Mouse (Mus musculus) B cell, adult 2 months (primary cell): ENCODE data around the gene Smarcd3.

Experiments
- DNase-seq, 2 experiments: peaks; one replicate each; pipeline ENCODE4 v3.0.0; 2022

Smarcd3 gene

GRCm38 (mm10) chr5:24620116-24620515, 4.1 kb downstream of the Smarcd3 start:
- DNase-seq, result no peak

- DNase-seq, result no peak
These were observed 5.3 kb downstream of the Smarcd3 start for GRCm38 (mm10) chr5:24618921-24619320.

GRCm38 (mm10) chr5:24615097-24615496, 9.1 kb downstream of the Smarcd3 start:
- DNase-seq, result no peak

GRCm38 (mm10) chr5:24612302-24612649, 11.9 kb downstream of the Smarcd3 start:
- DNase-seq, result no peak

- DNase-seq, result no peak
These were observed 12.6 kb downstream of the Smarcd3 start for GRCm38 (mm10) chr5:24611366-24612301.

- no peak for DNase-seq
These were observed 14.8 kb downstream of the Smarcd3 start for GRCm38 (mm10) chr5:24609388-24609787.

GRCm38 (mm10) chr5:24605980-24606665, 18.1 kb downstream of the Smarcd3 start:
- DNase-seq, result no peak

GRCm38 (mm10) chr5:24605321-24605979, 18.8 kb downstream of the Smarcd3 start:
- DNase-seq, result no peak

GRCm38 (mm10) chr5:24604656-24605100, 19.5 kb downstream of the Smarcd3 start:
- DNase-seq, result peak in 1 of 2 experiments; percentile 12

- DNase-seq, result no peak
These were observed 20.0 kb downstream of the Smarcd3 start for GRCm38 (mm10) chr5:24604080-24604655.

- DNase-seq, result no peak
These were observed 20.7 kb downstream of the Smarcd3 start for GRCm38 (mm10) chr5:24603431-24604010.

- peak in 1 of 2 experiments; percentile 26 for DNase-seq
These were observed 21.4 kb downstream of the Smarcd3 start for GRCm38 (mm10) chr5:24602751-24603343.

GRCm38 (mm10) chr5:24601911-24602750, 22.1 kb downstream of the Smarcd3 start:
- DNase-seq, result peak in 1 of 2 experiments; percentile 32

GRCm38 (mm10) chr5:24601071-24601835, 23.0 kb downstream of the Smarcd3 start:
- no peak for DNase-seq

- no peak for DNase-seq
These were observed 24.0 kb downstream of the Smarcd3 start for GRCm38 (mm10) chr5:24600236-24600635.

- DNase-seq, result no peak
These were observed 25.1 kb downstream of the Smarcd3 start for GRCm38 (mm10) chr5:24599137-24599536.

- peak; percentile 80 to 84 for DNase-seq
These were observed 25.6 kb downstream of the Smarcd3 start for GRCm38 (mm10) chr5:24598570-24599006.

- no peak for DNase-seq
These were observed 26.2 kb downstream of the Smarcd3 start for GRCm38 (mm10) chr5:24597901-24598569.

- DNase-seq, result peak; percentile 87 to 89
These were observed 26.9 kb downstream of the Smarcd3 start for GRCm38 (mm10) chr5:24597221-24597728.
